Mouse (Mus musculus) heart, adult 11 months (tissue): ENCODE results near the gene Sox8.

Experiments used
- DNase-seq: peaks from one replicate; pipeline ENCODE4 v3.0.0; 2022

Sox8 gene

GRCm38 (mm10) chr17:25570648-25571452 lies at the start of gene Sox8:
TSS of gene Sox8 (minus strand) at chr17:25570686.
- peak; percentile 99 for DNase-seq

- no peak for DNase-seq
These were observed 48.1 kb upstream of the Sox8 start for GRCm38 (mm10) chr17:25618508-25619056.

- no peak for DNase-seq
These were observed 44.4 kb upstream of the Sox8 start for GRCm38 (mm10) chr17:25614723-25615510.

GRCm38 (mm10) chr17:25613323-25613722 lies 42.8 kb upstream of the Sox8 start:
- DNase-seq, result no peak

GRCm38 (mm10) chr17:25612537-25612936 lies 42.1 kb upstream of the Sox8 start:
- DNase-seq, result no peak

- DNase-seq, result no peak
These were observed 39.7 kb upstream of the Sox8 start for GRCm38 (mm10) chr17:25610151-25610550.

- no peak for DNase-seq
These were observed 39.0 kb upstream of the Sox8 start for GRCm38 (mm10) chr17:25609506-25609828.

GRCm38 (mm10) chr17:25608821-25609505 lies 38.5 kb upstream of the Sox8 start:
- DNase-seq, result no peak

GRCm38 (mm10) chr17:25608137-25608785 lies 37.8 kb upstream of the Sox8 start:
- DNase-seq, result no peak

GRCm38 (mm10) chr17:25604234-25604633 lies 33.7 kb upstream of the Sox8 start:
- DNase-seq, result no peak

- DNase-seq, result no peak
These were observed 31.9 kb upstream of the Sox8 start for GRCm38 (mm10) chr17:25602366-25602765.

GRCm38 (mm10) chr17:25597537-25597936 lies 27.1 kb upstream of the Sox8 start:
- no peak for DNase-seq

GRCm38 (mm10) chr17:25595495-25595894 lies 25.0 kb upstream of the Sox8 start:
- no peak for DNase-seq

- DNase-seq, result no peak
These were observed 23.1 kb upstream of the Sox8 start for GRCm38 (mm10) chr17:25593411-25594261.

GRCm38 (mm10) chr17:25592336-25592735 lies 21.9 kb upstream of the Sox8 start:
- DNase-seq, result peak; percentile 97

- DNase-seq, result no peak
These were observed 20.5 kb upstream of the Sox8 start for GRCm38 (mm10) chr17:25590985-25591384.

- DNase-seq, result no peak
These were observed 19.6 kb upstream of the Sox8 start for GRCm38 (mm10) chr17:25590068-25590467.

GRCm38 (mm10) chr17:25584646-25585045 lies 14.2 kb upstream of the Sox8 start:
- no peak for DNase-seq

- DNase-seq, result no peak
These were observed 13.4 kb upstream of the Sox8 start for GRCm38 (mm10) chr17:25583858-25584257.

- no peak for DNase-seq
These were observed 12.6 kb upstream of the Sox8 start for GRCm38 (mm10) chr17:25583099-25583498.

- no peak for DNase-seq
These were observed 11.6 kb upstream of the Sox8 start for GRCm38 (mm10) chr17:25582076-25582475.
